Mouse (Mus musculus) CD4-positive helper T cell, adult 2 months (primary cell): ENCODE measurements around the gene Zscan4-ps3.
"Not testable (repeated sequence)": the region's sequence is repeated elsewhere in the genome, so short reads cannot be mapped to it uniquely, and the experiment has no call there.

Experiments used
- DNase-seq: peaks from one replicate; pipeline ENCODE4 v3.0.0-alpha.2; 2012; ENCODE audit warnings: low read depth, missing footprints, low spot score

Zscan4-ps3 gene

GRCm38 (mm10) chr7:11609008-11609407 lies at the start of gene Zscan4-ps3:
Gene Zscan4-ps3, plus strand, starts transcription at chr7:11609308.
- DNase-seq = not testable (repeated sequence)

GRCm38 (mm10) chr7:11617082-11617481 lies 8.0 kb downstream of the Zscan4-ps3 start:
- DNase-seq = not testable (repeated sequence)
